Mouse (Mus musculus) forebrain, embryonic 13.5 days (tissue): Measurements from ENCODE around the gene Trim69. TPM values are rescaled to one million over a fixed set of nuclear protein-coding genes. Genes with fewer than 3 reads are reported as not detected.
A peak's percentile ranks its signal among the peaks of the same experiment; 100 is the strongest.

Source experiments
- ATAC-seq: fragments of 200-750 bp; cut with Nextera tagmentation; 2 replicates; pipeline ENCODE4 v1.8.0; 2017
- H3K27ac ChIP-seq: fragments of 300-500 bp; sonication (generic); 2 replicates; pipeline ENCODE4 v1.5.1; 2015; ENCODE audit warnings: inconsistent platforms, mild to moderate bottlenecking, moderate library complexity
- H3K27me3 ChIP-seq: fragments of 300-500 bp; sonication (generic); 2 replicates; pipeline ENCODE4 v1.6.1; 2015; ENCODE audit warnings: mild to moderate bottlenecking, inconsistent platforms
- H3K36me3 ChIP-seq: fragments of 300-500 bp; sonication (generic); 2 replicates; pipeline ENCODE4 v1.6.1; 2015; ENCODE audit warnings: mild to moderate bottlenecking, inconsistent platforms; ENCODE audit not compliant: poor library complexity, severe bottlenecking
- H3K4me1 ChIP-seq: fragments of 300-500 bp; sonication (generic); 2 replicates; pipeline ENCODE4 v1.6.1; 2015; ENCODE audit warnings: inconsistent platforms
- H3K4me2 ChIP-seq: fragments of 300-500 bp; sonication (generic); 2 replicates; pipeline ENCODE4 v1.6.1; 2015; ENCODE audit warnings: inconsistent platforms, mild to moderate bottlenecking, moderate library complexity
- H3K4me3 ChIP-seq: fragments of 300-500 bp; sonication (generic); 2 replicates; pipeline ENCODE4 v1.5.1; 2015; ENCODE audit warnings: mild to moderate bottlenecking, inconsistent platforms
- H3K9ac ChIP-seq: fragments of 300-500 bp; sonication (generic); 2 replicates; pipeline ENCODE4 v1.6.1; 2015; ENCODE audit warnings: mild to moderate bottlenecking, inconsistent platforms
- H3K9me3 ChIP-seq: fragments of 300-500 bp; sonication (generic); replicated peaks from 2 replicates; pipeline ENCODE4 v1.6.1; 2016; ENCODE audit warnings: inconsistent platforms
- WGBS: fragments of 180-500 bp; shearing (Covaris S2); methylation state at CpG from one replicate; pipeline ENCODE4 v1.1.7; 2015; 5-methylcytosine and 5-hydroxymethylcytosine counted together
- polyA plus RNA-seq: library from polyadenylated mRNA; unstranded; fragments of >200 nt; fragmentation: Nextera tagmentation; extraction: Ambion mirVana; gene quantifications from 2 replicates; pipeline ENCODE4 v1.2.1, GENCODE M21; 2015

The Trim69 gene
- not detected in 2 replicates for polyA plus RNA-seq

DNA sequence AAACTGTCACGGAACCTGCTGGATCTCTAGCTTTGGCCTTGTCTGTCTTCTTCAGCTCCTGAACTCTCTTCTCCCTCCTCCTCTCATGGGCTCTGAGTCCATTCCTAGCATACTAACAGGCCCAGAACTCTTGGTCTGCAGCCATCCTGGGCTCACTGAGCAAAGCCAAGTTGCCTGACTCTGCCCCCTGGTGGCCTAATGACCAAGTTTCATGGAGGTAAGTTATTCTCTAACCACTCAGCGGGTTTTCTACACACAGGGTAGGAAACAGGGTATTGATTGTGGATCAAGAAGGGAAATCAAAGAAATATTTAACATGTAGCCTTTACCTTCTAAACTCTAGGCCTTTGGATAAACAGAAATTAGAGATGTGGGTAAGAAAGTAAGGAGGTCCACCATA lies at the start of gene Trim69:
Trim69 (plus strand) TSS at position 21 of the 400 bp plus-strand sequence.
- no peak within 1 kb of the TSS for H3K27ac ChIP-seq
- no peak within 1 kb of the TSS for H3K4me3 ChIP-seq
- 0 out of 2 replicates have a peak, but pooled peaks have one; percentile 61 for ATAC-seq
- H3K36me3 ChIP-seq: no peaks in the 10 kb centered on the region
- no peaks in the 10 kb centered on the region for H3K4me1 ChIP-seq
- no peaks in the 10 kb centered on the region for H3K27me3 ChIP-seq
- no peak within 1 kb of the TSS for H3K4me2 ChIP-seq
- 39% methylated on average over 2 of the region's 2 CpGs for WGBS
- H3K9ac ChIP-seq: no peak within 1 kb of the TSS
- no peaks in the 10 kb centered on the region for H3K9me3 ChIP-seq

- no peak for ATAC-seq
- Histone ChIP-seq H3K27me3 (no peaks in the 10 kb centered on the region), H3K4me1 (peaks cover 16% of the 10 kb centered on the region), H3K9me3 (no peaks in the 10 kb centered on the region), H3K27ac (no peak overlapping the region), H3K36me3 (peaks cover 14% of the 10 kb centered on the region), H3K9ac (no peak overlapping the region), H3K4me3 (peak overlapping the region; percentile 84; the same call in 1 of the 2 replicates), H3K4me2 (peak overlapping the region; percentile 74; the same call in 1 of the 2 replicates)
- 88% methylated on average over 2 of the region's 2 CpGs for WGBS
These were observed 43.6 kb upstream of the Trim69 start for GRCm38 (mm10) chr2:122116888-122117287.

GRCm38 (mm10) chr2:122117961-122118958 lies 42.2 kb upstream of the Trim69 start, which contains the start of gene Spg11:
Gene Spg11 (minus strand): TSS chr2:122118386.
- Histone ChIP-seq H3K9ac (peak within 1 kb of the TSS; percentile 91), H3K4me2 (peak within 1 kb of the TSS; percentile 74), H3K4me3 (peak within 1 kb of the TSS; percentile 84), H3K4me1 (peaks cover 16% of the 10 kb centered on the region), H3K27me3 (no peaks in the 10 kb centered on the region), H3K9me3 (no peaks in the 10 kb centered on the region), H3K27ac (peak within 1 kb of the TSS; percentile 96), H3K36me3 (peaks cover 10% of the 10 kb centered on the region)
- WGBS: under 1% methylated on average over 47 of the region's 47 CpGs
- peak; percentile 100 for ATAC-seq

GRCm38 (mm10) chr2:122125680-122126572 lies 34.6 kb upstream of the Trim69 start:
- Histone ChIP-seq H3K36me3 (no peaks in the 10 kb centered on the region), H3K9ac (no peak overlapping the region), H3K4me1 (no peaks in the 10 kb centered on the region), H3K4me2 (no peak overlapping the region), H3K4me3 (no peak overlapping the region), H3K27me3 (no peaks in the 10 kb centered on the region), H3K9me3 (no peaks in the 10 kb centered on the region), H3K27ac (no peak overlapping the region)
- no peak for ATAC-seq
- WGBS: 60% methylated on average over 12 of the region's 12 CpGs

DNA sequence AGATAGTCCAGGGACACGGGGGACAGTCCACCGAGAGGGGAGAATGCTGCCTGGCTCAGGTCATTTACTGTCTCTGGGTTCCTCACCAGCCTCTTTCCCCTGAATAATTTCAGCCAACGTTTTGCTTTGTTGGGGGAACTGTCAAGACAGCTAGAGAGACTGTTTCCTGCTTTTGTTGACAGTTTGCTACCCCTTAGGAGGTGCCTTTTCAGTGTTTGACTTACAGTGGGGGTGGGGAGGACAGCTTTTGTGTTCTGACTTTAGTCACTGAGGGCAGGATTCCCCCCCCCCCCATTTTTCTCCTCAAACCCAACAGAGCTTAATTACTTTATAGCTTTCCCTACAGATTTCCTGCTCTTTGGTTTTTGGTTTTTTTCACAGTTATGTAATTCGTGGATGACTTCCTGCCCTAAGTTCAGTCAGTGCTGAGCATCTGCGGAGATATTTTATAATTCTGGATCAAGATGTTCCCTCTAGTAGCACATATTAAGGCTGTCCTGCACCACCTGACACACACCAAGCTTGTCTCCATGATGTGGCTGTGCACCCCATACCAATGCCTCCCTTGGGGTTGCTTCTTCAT lies 33.6 kb upstream of the Trim69 start:
- Histone ChIP-seq H3K9ac (no peak overlapping the region), H3K9me3 (no peaks in the 10 kb centered on the region), H3K4me1 (no peaks in the 10 kb centered on the region), H3K27ac (no peak overlapping the region), H3K4me3 (no peak overlapping the region), H3K4me2 (no peak overlapping the region), H3K27me3 (no peaks in the 10 kb centered on the region), H3K36me3 (no peaks in the 10 kb centered on the region)
- no peak for ATAC-seq
- 47% methylated on average over 5 of the region's 5 CpGs for WGBS

DNA sequence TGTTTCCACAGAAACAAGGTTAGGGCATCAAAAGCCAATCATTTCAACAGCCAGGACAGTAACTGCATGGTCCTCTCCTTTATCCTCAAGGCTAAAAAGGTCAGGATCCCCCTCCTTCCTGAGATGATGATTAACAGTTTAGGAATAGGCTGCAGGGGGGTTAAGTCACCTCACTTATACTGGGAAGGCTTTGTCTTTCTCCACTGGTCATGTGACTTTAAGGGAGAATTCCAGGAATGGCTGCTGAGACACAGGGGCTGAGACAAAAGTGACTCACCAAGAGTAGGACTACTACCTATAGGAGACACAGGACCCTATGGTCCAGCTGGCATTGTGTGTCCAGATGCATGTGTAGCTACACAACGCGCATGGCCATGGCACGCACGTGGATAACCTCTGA lies 32.9 kb upstream of the Trim69 start:
- 86% methylated on average over 4 of the region's 4 CpGs for WGBS
- Histone ChIP-seq H3K27me3 (no peaks in the 10 kb centered on the region), H3K27ac (no peak overlapping the region), H3K4me1 (no peaks in the 10 kb centered on the region), H3K36me3 (no peaks in the 10 kb centered on the region), H3K9me3 (no peaks in the 10 kb centered on the region), H3K4me2 (no peak overlapping the region), H3K4me3 (no peak overlapping the region), H3K9ac (no peak overlapping the region)
- no peak for ATAC-seq

- Histone ChIP-seq H3K4me2 (no peak overlapping the region), H3K4me3 (no peak overlapping the region), H3K36me3 (no peaks in the 10 kb centered on the region), H3K27me3 (no peaks in the 10 kb centered on the region), H3K27ac (no peak overlapping the region), H3K9ac (no peak overlapping the region), H3K9me3 (no peaks in the 10 kb centered on the region), H3K4me1 (no peaks in the 10 kb centered on the region)
- WGBS: 90% methylated on average over 2 of the region's 2 CpGs
- ATAC-seq: no peak
These were observed 28.4 kb upstream of the Trim69 start for GRCm38 (mm10) chr2:122132078-122132477.

DNA sequence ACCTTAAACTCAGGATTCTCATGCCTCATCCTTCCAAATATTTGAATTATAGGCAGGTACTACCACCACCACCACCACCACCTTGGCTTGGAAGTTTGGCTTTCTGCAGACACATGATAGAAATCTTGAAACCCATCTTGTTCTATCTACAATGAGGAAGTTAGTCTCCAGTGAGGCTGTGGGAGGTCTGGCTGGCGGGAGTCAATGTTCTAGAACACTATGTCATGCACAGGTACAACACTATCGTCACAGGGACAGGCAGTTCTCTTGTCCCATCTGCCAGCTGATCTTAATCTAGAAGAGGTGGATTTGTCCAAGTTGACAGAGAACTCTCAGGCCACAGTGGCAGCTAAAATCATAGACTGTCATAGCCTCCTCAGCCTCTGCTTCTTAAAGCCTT lies 27.9 kb upstream of the Trim69 start:
- Histone ChIP-seq H3K4me1 (no peaks in the 10 kb centered on the region), H3K4me3 (no peak overlapping the region), H3K36me3 (no peaks in the 10 kb centered on the region), H3K4me2 (no peak overlapping the region), H3K27me3 (no peaks in the 10 kb centered on the region), H3K27ac (no peak overlapping the region), H3K9me3 (no peaks in the 10 kb centered on the region), H3K9ac (no peak overlapping the region)
- ATAC-seq: no peak
- 87% methylated on average over 2 of the region's 2 CpGs for WGBS

GRCm38 (mm10) chr2:122137839-122138465 lies 22.5 kb upstream of the Trim69 start:
- Histone ChIP-seq H3K27me3 (no peaks in the 10 kb centered on the region), H3K4me3 (no peak overlapping the region), H3K27ac (no peak overlapping the region), H3K9me3 (no peaks in the 10 kb centered on the region), H3K9ac (no peak overlapping the region), H3K4me2 (no peak overlapping the region), H3K36me3 (no peaks in the 10 kb centered on the region), H3K4me1 (no peaks in the 10 kb centered on the region)
- 75% methylated on average over 5 of the region's 5 CpGs for WGBS
- ATAC-seq: no peak

GRCm38 (mm10) chr2:122140815-122141214 lies 19.7 kb upstream of the Trim69 start:
- Histone ChIP-seq H3K4me1 (no peaks in the 10 kb centered on the region), H3K36me3 (no peaks in the 10 kb centered on the region), H3K9ac (no peak overlapping the region), H3K9me3 (no peaks in the 10 kb centered on the region), H3K4me2 (no peak overlapping the region), H3K27ac (no peak overlapping the region), H3K27me3 (no peaks in the 10 kb centered on the region), H3K4me3 (no peak overlapping the region)
- WGBS: 84% methylated on average over 2 of the region's 2 CpGs
- no peak for ATAC-seq

DNA sequence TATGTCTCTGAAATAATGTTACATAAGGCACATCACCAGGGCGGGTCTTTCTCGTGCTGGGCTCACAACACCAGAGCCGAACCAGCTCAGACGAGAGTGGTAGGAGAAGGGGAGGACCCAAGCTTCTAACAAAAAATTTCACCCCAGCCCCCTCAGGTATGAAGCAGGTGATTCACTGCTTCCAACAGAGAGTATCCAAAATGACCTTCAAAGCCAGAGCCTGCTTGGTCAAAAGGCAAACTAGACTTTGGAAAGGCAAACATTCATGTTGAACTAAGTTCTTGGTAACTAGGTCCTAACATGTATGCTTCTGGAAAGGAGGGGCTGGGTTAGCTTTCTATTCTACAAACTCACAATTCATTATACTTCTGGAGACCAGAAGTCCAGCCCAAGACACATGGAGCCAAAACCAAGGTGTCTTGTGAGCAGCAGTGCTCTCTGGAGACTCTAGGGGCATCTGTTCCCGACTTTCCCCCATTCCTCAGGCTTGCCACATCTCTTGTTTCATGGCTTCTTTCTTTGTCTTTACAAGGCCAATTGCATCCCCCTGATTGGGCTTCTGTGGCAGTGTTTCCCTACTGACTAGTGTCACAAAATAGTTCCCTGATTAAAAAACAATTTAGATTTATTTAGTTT lies 19.1 kb upstream of the Trim69 start:
- Histone ChIP-seq H3K4me3 (no peak overlapping the region), H3K4me2 (no peak overlapping the region), H3K27me3 (no peaks in the 10 kb centered on the region), H3K9me3 (no peaks in the 10 kb centered on the region), H3K9ac (no peak overlapping the region), H3K4me1 (no peaks in the 10 kb centered on the region), H3K27ac (no peak overlapping the region), H3K36me3 (no peaks in the 10 kb centered on the region)
- whole genome bisulfite sequencing: 80% methylated on average over 5 of the region's 5 CpGs
- ATAC-seq: no peak
